Mouse (Mus musculus): ENCODE data around the gene Prkag2.
"Not testable (repeated sequence)": the region's sequence is repeated elsewhere in the genome, so short reads cannot be mapped to it uniquely, and the experiment has no call there.

Prkag2 gene

DNA sequence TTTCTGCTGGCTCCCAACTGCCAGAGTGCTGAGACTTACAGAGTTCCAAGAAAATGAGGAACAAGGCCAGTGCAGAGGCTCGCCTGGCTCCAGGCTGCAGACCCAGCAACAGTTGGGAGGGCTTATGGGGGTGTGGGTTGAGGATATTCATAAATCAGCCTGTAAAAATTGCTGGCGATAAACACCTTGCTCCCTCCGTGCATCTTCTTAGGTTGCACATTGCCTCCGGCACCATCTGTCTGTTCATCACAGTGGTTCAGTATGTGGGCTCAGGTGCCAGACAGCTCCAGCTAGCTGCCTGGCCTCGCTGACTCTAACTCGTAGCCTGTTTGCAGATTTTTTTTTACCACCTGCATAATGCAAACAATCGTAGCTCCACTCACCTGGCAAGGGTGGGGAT is 13.4 kb downstream of the Prkag2 start:
- in situ Hi-C loops (cut with MboI; ENCODE audit: unreplicated experiment in 2 of 2), result no loop called here

DNA sequence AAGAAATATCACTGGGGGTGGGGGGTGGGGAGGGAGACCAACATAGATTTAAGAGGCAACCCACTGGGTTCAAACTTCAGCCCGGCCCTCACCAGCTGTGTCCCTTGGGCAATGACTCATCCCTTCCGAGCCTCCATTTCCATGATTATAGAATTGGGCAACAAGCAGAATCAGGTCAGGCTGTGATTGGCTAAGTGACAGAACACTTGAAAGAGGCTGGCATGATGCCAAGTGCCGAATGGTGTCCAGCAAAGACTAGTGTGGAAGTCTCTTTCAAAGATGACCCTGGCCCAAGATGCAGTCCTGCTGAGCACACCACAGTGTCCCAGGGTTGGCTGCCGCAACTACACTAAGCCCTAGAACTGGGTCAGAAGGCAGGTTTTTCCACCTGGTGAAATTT is 14.2 kb downstream of the Prkag2 start:
- in situ Hi-C loops (cut with MboI; ENCODE audit: unreplicated experiment in 2 of 2), result no loop called here

DNA sequence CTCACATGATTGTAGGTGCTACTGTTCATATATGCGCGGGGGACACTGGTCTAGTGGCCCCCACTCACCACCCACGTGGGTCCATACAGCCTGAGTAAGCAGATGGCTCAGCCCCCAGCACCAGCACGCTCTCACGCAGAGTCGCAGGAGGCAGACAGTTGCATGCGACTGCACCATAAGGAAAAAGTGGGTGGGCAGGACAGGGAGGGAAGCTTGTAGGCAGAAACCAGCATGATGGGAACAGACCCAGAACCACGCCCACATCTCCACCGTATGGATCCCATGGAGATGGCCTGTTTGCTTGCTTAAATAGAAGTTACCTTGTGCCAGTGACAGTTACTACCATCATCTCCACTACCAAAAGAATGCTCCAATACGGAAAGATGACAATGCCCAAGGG is 15.3 kb downstream of the Prkag2 start:
- in situ Hi-C loops (cut with MboI; ENCODE audit: unreplicated experiment in 2 of 2), result no loop called here

DNA sequence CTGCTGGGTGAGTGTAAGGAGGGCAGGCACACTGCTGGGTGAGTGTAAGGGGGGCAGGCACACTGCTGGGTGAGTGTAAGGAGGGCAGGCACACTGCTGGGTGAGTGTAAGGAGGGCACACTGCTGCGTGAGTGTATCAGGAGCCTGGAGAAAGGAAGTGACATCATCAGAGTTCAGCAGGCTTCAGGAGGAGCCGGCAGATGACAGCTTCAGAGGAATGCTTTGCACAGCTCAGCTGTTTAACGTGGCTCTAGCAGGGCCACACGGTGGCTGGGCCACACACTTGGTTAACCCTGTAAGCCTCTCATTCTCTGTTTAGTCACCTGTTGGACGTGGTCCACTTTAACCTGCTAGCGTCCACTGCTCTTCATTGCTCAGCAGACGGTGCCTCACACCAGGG is 16.6 kb downstream of the Prkag2 start:
- in situ Hi-C loops (cut with MboI; ENCODE audit: unreplicated experiment in 2 of 2), result no loop called here

DNA sequence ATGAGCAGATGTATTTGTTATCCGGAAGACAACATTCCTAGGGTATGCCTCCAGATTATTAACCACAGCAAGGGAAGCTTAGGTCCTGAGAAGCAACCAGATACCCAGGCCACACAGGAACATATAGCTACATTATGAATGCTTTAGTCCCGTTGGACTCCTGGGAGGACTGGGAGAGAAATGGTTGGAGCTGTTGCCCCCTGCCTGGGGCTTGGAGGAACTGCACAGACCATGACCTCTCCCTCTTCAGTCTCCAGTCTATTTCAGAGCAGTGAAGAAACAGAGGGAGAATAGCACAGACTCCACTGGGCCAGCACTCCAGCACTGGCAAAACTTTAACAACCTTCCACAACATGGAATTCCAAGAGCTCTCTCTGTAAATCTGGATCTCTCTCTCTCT is 17.9 kb downstream of the Prkag2 start:
- in situ Hi-C loops (cut with MboI; ENCODE audit: unreplicated experiment in 2 of 2), result no loop called here

DNA sequence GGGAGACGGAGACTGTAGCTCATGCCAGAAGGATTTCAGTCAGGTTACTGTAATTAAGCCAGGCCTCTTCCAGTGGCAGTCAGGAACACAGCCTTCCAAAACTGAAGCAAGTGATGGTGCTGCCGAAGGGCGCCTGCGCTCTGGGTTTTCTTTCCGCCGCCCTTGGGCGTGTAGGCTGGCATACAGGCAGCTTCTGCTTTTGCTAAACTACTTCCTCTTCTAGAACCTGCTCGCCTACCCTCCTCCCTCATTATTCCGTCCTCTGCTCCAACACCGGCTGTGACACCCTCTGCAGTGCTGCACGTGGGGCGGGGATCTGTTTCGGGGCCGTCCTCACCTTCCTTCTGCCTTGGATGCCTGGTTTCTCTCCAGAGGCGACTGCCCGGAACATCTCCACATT is 18.9 kb downstream of the Prkag2 start:
- in situ Hi-C loops (cut with MboI; ENCODE audit: unreplicated experiment in 2 of 2), result no loop called here

DNA sequence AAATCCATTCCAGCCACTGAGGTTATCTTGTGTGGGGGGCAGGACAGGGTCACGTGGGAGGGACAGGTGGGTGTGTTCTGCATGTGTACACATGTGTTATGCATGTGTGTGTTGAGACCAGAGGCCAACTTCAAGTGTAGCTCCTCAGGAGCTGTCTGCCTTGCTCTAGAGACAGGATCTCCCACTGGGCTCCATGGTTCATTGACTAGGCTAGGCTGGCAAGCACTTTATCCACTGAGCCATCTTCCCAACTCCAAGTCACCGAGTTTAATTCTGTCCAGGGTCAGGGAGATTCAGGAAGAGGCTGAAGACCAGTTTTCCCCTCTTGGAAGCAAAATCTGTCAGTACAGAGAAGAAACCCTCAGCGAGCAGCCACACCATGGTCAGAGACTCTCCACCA is 19.4 kb downstream of the Prkag2 start:
- in situ Hi-C loops (cut with MboI; ENCODE audit: unreplicated experiment in 2 of 2), result no loop called here

DNA sequence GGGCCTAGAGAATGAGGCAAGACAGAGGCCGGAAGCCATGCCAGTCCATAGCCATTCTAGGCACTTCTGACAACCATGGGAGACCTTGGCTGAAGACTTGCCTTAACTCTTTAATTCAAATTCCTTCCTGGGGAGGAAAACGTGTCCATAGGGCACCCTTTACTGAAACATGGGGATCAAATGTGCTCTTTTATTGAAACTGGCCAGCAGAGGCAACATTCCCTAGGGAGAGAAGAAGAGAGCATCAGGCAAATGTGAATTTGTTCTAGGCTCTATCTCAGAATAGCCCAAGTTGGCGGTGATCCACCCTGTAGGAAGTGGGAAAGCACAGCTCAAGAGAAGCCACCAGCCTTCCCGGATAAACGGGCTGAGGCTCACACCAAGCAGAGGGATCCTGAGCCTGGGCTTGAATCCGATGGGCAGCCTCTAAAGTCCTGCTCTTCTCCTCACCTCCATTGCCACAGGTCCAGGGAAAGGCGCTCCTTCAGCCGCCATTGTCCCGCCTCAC is 19.9 kb downstream of the Prkag2 start:
- in situ Hi-C loops (cut with MboI; ENCODE audit: unreplicated experiment in 2 of 2), result no loop called here

DNA sequence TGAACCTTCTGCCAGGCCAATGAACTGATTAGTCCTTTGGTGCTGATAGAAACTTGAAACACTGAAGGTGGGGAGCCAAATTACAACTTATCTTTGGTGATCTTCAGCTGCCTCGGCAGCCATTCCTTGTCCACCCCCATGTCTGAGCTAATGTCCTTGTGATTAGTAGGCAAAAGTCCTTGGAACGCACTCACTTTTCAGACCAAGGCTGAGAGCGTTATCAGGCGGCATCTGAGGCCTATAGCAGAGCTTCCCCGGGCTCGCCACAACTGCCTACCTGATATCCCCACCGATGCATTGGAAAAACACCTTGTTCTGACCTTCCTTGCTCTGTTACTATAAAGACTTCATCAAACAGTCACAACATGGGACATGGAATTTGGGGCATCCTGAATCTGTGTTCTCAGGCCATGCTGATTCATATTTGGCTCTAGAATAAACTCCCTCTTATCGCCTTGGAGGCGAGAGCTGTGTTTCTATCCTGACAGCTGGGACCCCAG is 20.6 kb downstream of the Prkag2 start:
- in situ Hi-C loops (cut with MboI; ENCODE audit: unreplicated experiment in 2 of 2), result no loop called here

DNA sequence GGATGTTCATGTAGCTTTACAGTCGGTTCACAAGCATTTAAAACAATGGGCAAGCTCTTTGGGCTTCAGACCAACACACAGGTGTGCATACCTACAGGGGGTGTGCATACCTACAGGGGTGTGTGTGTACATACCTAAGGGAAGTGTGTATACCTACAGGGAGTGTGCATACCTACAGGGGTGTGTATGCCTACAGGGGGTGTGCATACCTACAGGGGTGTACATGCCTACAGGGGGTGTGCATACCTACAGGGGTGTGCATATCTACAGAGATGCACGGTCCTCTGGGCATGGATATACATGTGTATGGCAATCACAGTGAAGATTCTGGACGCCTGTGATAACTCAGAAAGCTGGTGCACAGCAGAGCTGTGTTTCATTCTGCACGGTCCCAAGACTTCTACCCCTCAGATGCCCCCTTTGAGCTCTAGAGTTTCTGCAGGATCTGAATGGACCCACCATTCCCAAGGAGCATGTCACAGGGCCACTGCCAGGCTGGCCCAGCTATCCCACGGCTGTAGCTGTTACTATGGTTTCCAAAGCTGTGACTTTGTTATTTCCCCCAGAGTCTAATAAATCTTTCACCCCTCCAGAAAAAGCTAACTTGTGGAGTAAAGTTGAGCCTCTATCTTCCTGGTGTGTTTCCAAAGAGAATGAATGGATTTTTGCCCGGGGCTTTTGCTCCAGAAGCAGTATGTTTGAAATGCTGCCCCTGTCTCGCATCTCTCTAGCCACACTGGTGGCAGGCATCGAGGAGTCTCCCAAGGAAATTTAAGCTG is 22.4 kb downstream of the Prkag2 start:
- in situ Hi-C loops (cut with MboI; ENCODE audit: unreplicated experiment in 2 of 2), result no loop called here

DNA sequence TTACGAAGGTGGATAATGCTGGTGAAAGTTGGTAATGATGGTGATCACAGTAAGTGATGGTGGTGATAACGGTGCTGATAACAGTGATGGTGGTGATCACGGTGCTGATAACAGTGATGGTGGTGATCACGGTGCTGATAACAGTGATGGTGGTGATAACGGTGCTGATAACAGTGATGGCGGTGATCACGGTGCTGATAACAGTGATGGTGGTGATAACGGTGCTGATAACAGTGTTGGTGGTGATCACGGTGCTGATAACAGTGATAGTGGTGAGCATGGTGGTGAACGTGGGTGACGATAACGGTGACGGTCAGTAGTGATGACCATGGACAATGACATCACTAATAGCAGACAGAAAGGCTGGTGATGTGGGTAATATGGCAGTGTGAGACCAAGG is 23.2 kb downstream of the Prkag2 start:
- in situ Hi-C loops (cut with MboI; ENCODE audit: unreplicated experiment in 2 of 2), result not testable (repeated sequence)

DNA sequence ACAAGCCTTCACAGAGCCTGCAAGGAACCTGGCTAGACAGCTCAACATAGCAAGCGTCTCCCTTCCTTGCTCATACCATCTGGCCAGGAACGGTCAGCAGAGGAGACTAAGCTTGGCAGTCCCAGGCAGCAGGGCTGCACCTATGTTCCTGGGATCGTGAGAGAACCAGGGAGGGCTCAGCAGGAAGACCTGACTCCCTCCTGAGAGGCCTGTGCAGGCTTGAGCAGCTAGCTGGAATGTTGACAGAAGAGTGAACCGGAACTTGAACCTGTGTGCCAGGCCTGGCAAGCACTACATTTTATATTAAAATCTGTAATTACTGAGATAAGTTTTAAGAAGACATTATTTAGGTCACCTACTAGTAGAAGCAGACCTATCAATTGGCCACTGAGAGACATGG is 24.8 kb downstream of the Prkag2 start:
- in situ Hi-C loops (cut with MboI; ENCODE audit: unreplicated experiment in 2 of 2), result no loop called here

DNA sequence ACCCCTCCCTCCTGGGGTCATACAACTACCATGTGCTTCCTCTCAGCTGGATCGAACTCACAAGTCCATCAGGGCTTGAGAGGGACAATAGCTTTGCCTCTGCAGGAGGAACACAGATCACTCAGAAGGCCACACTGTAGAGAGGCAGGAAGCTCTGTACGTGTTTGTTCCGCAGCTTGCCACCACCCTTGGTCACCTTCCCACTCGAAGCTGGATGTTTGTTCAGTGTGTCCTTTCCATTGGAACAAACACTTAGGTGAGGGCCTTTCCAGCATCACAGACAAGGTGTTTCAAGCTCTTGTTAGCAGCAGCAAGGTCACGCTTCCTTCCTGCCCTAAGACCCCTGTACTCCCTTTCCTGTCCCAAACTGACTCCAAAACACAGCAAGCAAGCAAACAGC is 30.6 kb downstream of the Prkag2 start:
- in situ Hi-C loops (cut with MboI; ENCODE audit: unreplicated experiment in 2 of 2), result no loop called here

DNA sequence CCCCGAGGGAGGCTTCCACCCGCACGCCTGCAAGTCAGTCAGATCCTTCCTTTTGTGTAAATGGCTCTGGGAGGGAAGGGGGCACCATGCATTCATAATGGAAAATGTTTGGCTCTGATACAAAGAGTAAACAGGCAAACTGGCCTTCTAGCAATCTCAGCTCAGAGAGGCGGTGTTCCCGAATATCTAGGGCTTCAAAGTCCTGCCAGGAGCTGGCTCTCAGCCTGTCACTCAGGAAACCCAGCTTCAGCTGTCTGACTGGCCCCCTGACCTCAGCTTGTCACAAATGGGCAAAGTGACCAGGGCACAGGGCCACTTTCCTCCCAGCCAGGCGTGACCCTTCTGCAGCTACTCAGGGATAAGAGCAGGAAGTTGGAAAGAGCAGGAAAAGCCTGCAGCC is 33.3 kb downstream of the Prkag2 start:
- in situ Hi-C loops (cut with MboI; ENCODE audit: unreplicated experiment in 2 of 2), result no loop called here

DNA sequence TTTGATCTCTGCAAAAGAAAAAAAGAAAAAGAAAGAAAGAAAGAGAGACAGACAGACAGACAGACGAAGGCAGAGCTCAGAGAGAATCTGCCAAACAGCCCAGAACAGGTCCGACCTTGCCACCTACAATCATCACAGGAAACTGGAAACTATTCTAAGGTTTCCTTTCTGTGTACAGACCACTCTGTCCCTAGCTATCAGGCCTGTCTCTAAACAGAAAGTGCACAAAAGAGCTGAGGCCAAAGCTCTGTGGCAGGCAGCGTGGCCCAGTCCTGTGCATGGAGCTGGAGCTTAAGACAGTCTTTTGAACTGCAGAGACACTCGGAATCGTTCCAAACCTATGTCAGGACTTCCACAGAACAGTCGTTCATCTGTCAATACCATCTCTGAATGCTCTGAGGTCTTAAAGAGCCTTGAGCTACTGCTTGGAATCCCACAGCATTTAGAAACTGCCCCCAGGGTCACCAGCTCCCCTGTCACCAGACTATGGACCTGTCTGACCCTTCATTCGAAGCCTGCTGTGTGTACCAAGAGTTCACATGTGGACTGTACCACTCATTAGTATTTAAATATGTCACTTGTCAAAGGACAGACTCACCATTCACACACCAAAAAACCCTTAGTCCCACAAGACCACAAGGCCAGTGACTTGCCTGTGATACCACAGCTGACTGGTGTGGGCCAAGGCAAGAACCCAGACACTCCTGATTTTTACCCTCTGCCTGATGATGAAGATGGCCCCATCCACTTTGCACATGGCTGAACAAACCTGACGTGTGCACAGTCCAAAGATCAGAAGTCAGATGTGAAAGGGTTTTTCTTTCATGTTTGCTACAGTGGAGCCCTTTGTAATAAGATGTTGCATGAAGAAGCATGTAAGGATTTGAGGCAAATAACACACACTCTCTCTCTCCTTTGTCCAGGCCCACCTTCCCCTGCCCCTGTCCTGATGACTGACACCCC is 35.9 kb downstream of the Prkag2 start:
- in situ Hi-C loops (cut with MboI; ENCODE audit: unreplicated experiment in 2 of 2), result no loop called here

DNA sequence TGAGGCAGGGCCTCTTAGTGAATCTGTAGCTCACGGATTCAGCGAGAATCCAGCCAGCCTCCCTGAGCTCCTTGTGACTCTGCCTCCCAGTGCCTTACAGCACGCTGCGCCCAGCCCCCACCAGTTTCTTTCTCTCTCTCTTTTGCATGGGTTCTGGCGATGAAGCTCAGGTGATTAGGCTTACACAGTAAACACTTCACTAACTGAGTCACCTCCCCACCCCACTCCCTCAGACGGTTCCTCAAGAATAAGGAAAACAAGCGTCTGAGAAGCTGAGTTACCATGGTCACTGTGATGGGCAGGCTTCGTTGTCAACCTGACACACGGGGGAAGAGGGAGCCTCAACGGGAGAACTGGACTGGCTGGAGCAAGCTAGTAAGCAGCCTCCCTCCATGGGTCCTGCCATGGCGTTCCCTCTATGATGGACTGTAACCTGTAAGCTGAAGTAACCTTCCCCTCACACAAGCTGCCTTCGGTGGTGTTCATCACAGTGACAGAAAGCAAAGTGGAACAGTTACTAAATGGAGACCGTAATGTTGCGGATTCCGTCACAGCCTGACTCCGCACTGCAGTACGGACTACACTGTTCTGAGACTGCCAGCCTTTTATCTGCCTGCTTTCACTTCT is 37.8 kb downstream of the Prkag2 start:
- in situ Hi-C loops (cut with MboI; ENCODE audit: unreplicated experiment in 2 of 2), result no loop called here

DNA sequence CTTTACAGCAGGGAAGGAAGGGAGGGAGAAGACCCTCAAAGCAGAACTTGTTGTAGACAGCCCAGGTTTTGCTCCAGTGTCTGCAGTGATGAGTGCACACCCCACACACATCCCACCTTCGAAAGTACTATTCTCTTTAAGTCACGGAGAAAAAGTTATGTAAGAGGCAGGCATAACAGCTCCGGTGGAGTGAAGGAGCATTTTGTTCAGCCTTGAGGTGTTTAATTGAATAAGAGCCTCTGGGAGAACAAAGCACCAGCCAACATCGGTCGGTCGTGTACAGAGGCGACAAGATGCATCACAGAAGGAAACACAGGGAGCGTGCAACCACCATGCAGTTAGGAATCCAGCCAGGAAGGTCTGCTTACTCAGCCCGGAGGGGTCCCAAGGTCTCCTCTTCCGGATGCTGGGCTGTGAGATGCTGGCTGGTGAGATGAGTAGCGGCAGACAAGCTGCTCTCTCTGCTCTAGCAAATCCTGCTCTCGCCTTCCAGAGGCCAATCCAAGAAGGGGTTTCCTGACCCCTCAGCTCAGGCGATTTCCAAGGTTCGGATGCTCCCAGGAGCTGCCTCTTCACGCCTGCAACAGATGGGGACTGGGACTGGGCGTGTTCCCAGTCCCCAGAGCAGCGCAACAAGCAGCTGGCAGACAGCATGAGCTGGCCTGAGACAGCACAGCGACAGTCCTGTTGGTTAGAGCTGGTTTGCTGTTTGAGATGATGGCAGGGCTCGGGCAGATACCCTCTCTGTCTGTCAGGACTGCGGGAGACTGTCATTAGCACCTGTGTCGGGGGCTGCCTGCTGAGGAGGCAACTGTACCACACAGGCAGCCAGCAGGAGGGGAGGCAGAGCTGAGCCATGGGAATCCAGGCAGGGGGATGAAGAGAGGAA is 41.3 kb downstream of the Prkag2 start:
- in situ Hi-C loops (cut with MboI; ENCODE audit: unreplicated experiment in 2 of 2), result no loop called here

DNA sequence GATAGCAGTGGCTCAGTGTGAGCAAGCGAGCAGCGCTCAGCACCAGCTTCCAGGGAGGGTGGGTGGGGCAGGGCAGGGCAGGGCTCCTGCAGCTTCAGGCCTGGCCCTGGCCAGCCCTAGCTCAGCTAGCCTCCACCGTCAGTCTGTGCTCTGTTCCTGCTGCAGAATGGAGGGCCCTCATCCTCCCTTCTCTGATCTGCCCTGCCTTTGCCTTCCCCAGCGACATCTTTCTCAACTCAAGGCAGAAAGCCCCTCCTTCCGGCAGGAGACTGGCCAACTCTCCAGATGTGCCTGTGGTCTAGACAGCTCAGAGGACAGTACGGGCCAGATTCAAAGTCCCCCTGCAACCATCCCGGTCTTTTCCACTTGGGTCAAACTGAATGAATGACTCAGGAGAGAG is 42.0 kb downstream of the Prkag2 start:
- in situ Hi-C loops (cut with MboI; ENCODE audit: unreplicated experiment in 2 of 2), result no loop called here

DNA sequence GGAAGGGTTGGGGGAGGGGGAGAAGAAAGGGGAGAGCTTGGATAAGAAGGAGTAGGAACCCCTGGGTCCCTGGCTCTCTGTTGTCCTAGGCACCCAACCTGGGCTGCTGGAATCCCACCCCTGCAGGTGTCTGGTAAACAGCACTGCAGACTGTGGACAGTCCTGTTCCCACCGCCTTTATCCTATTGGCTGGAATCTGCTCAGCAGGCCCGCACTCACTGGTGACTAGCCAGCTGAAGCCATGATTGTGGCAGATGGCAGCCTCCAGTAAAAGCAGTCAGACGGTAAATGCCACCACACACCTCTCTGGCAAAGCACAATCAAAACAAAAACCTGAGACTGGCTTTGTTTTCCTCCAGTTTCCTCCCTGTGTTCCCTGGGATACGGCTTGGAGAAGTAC is 45.2 kb downstream of the Prkag2 start:
- in situ Hi-C loops (cut with MboI; ENCODE audit: unreplicated experiment in 2 of 2), result no loop called here
